Mouse (Mus musculus) spleen, adult 2 months (tissue): ENCODE results near the gene Hoxb7.

Source experiments
- CTCF ChIP-seq: fragments of 200-500 bp; IDR thresholded peaks from 2 replicates; pipeline ENCODE4 v1.5.1; 2011; ENCODE audit warnings: mild to moderate bottlenecking, inconsistent platforms; ENCODE audit not compliant: insufficient read depth, insufficient read length, insufficient replicate concordance; ENCODE audit errors: extremely low read depth
- POLR2A ChIP-seq: fragments of 200-500 bp; IDR thresholded peaks from 2 replicates; pipeline ENCODE4 v1.6.1; 2011; ENCODE audit warnings: low read depth, low read length, inconsistent platforms

DNA sequence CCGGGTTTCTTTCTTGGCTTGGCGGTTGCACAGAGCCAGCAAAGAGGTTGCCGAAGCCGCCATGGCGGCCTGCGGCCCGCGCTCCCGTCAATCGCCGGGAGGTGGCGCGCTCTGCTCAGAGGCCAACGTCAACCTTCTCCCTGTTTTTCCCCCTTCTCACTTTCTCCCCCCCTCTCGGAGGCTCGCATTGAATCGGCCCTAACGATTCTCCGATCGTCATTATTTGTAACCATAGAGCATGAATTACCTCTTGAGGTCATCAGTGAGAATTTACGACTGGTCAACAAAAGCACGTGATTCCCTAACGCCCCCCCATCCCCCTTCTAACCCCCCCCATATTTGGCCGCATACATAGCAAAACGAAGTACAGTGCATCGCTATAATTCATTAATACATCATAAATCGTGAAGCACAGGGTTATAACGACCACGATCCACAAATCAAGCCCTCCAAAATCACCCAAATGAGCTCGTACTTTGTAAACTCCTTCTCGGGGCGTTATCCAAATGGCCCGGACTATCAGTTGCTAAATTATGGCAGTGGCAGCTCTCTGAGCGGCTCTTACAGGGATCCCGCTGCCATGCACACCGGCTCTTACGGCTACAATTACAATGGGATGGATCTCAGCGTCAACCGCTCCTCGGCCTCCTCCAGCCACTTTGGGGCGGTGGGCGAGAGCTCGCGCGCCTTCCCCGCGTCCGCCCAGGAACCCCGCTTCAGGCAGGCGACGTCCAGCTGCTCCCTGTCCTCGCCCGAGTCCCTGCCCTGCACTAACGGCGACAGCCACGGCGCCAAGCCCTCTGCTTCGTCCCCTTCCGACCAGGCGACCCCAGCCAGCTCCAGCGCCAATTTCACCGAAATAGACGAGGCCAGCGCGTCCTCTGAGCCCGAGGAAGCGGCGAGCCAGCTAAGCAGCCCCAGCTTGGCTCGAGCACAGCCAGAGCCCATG is 17.0 kb downstream of the Hoxb7 start, which contains the start of gene Hoxb5:
- TF ChIP-seq POLR2A = no peak
- peak; percentile 77 for TF ChIP-seq CTCF
